Mouse (Mus musculus): ENCODE measurements around the gene Gnat3. TPM values are rescaled to one million over a fixed set of nuclear protein-coding genes. Genes with fewer than 3 reads are reported as not detected.
A peak's percentile ranks its signal among the peaks of the same experiment; 100 is the strongest.

The Gnat3 gene
- total RNA-seq, 2 experiments from 2014 or later, result 0.26 to 0.59 TPM

- peak; percentile 39 to 40 for DNase-seq
- intact Hi-C loops (cut with DNase I), result loop anchor here (5.0 to 10.0 kb wide), 2 partner anchors 119 to 186 kb away; partner anchors contain the start of gene Cd36
Observed at GRCm38 (mm10) chr5:18003675-18004074, 41.3 kb downstream of the Gnat3 start.

- intact Hi-C loops (cut with DNase I), result loop anchor here (5.0 to 10.0 kb wide), 3 partner anchors 37 to 188 kb away; partner anchors contain the start of gene Cd36
- no peak for DNase-seq
Observed at GRCm38 (mm10) chr5:18004824-18005611, 42.7 kb downstream of the Gnat3 start.

- DNase-seq, result peak; percentile 38 to 71
- intact Hi-C loops (cut with DNase I), result loop anchor here (5.0 to 10.0 kb wide), 2 partner anchors 36 to 121 kb away; partner anchors contain the start of gene Cd36
Observed at GRCm38 (mm10) chr5:18006157-18006556, 43.8 kb downstream of the Gnat3 start.

- intact Hi-C loops (cut with DNase I), result loop anchor here (5.0 to 10.0 kb wide), 2 partner anchors 35 to 122 kb away; partner anchors contain the start of gene Cd36
- DNase-seq, result peak in 1 of 2 experiments; percentile 15
Observed at GRCm38 (mm10) chr5:18007067-18007466, 44.7 kb downstream of the Gnat3 start.

GRCm38 (mm10) chr5:18010301-18010700, 48.0 kb downstream of the Gnat3 start:
- intact Hi-C loops (cut with DNase I), result no loop called here
- DNase-seq, result no peak

- intact Hi-C loops (cut with DNase I), result no loop called here
- DNase-seq, result no peak
Observed at GRCm38 (mm10) chr5:18013196-18013595, 50.8 kb downstream of the Gnat3 start.

DNA sequence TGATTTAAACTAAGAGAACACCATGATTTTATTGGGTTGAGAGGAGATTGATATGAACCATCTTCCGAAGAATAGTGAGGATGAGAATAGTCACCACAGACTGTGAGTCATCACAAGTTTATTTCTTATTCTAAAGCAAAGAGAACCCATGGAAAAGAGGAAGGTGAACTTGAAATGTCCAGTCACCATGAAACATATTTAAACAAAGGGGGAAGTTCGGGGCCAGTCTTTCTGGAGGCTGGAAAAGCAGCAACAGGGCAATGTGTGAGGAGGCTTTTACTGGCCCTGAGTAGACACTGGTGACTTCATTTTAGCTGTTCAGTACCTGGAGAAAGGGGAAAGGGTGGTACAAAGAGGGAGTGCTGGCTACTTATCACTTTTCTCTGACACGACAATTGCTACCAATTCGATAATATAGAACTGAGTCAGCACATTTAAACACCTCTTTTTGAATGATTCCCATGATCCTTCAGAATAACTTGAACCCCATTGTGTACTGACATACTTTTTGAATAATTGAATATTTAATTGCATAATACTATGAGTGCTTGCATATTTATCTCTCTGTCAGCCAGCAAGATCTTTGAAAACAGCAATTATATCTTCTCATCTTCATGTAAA, 52.0 kb downstream of the Gnat3 start:
- DNase-seq, result no peak
- intact Hi-C loops (cut with DNase I), result no loop called here

- intact Hi-C loops (cut with DNase I), result no loop called here
- peak in 1 of 2 experiments; percentile 24 for DNase-seq
Observed at GRCm38 (mm10) chr5:18023347-18023746, 61.0 kb downstream of the Gnat3 start.

DNA sequence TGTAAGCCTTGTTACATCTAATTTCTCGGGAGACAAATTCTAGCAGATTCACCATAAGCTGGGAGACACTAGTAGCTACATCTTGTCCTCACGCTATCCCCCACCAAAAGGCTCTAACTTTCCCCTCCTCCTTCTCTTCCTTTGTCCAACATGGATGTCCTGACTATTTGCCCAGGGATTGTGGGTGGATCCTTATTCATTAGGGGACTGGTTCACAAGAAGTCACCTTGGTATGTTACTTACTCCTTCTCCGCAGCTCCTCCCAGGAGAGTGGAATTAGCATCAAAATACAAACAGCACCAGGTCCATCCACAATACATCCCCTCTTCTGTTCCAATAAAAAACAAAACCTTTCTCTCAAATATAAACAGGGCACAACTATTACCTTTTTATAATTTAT, 65.2 kb downstream of the Gnat3 start:
- intact Hi-C loops (cut with DNase I), result no loop called here

DNA sequence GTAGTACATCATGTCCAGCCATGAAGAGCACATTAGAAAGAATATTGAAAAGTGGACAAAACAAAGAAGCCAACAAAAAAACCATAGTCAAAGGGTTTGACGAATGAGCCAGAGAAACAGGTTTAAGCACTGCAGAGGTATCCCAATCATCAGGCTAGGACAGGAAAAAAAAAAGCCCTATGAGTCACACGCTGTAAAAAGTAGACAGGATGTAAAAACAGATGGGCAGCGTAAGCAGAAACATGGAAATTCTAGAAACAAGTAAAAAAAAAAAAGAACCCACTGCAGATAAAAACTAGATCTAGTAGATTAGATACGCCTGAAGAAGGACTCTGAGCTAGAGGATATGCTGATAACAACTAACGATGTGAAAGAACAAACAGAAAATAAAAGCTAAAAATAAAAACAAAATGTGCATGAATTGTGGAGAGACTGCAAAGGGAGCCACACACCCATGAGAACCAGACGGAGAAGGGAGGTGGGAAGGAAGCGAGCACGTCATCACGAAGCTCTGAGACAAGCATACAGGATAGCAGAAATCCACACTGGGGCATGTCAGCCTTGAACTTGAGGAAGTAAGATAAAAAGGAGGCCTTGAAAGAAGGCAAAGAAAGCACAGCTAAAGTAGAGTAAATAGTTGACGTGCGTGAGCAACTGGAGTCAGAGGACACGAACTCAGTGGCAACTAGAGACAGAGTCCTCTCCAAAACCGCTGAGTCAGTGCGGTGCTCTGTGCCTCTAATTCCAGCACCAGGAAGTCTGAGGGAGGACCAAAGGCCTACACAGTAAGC, 73.7 kb downstream of the Gnat3 start:
- intact Hi-C loops (cut with DNase I), result no loop called here
- peak; percentile 8 to 16 for DNase-seq

More for the DNA sequence above, 65.2 kb downstream of the Gnat3 start:
- no peak for DNase-seq

DNA sequence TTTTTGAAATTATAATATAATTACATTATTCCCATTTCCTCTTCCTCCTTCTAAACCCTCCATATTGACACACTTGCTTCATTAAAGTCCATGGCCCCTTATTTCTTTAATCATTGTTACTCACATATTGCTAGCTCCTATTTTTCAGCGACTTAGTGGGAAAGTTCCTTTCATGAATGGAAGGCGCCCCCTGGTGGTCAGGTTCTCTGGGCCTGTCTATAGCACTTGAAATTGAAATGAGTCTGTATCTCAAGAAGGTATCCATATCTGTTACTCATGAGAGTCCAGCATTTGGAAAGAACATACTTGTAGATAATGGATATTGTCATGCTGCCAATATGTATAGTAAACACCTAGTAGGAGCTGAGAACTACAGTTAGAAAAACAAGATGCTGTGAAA, 80.7 kb downstream of the Gnat3 start:
- DNase-seq, result peak; percentile 78 to 87
- intact Hi-C loops (cut with DNase I), result loop anchor here (2.0 to 5.0 kb wide), 5 partner anchors 36 to 266 kb away; no protein-coding TSS in a partner anchor

DNA sequence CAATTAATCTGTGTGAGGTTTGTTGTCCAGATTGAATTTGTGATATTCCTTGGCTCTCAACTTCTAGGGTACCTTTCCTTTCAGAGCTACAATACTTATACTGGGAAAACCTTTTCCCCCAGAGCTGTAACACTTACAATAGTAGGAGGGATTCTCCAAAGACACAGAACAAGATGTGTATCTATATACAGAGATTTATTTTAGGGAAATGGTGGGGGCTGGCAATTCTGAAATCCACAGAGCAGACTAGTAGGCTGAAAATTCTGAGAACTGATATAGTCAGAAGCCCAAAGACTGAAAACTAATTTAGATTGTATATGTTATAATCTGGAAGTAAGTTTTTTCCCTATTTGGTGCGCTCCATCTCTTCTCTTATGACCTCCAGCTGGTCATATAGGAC, 86.5 kb downstream of the Gnat3 start:
- intact Hi-C loops (cut with DNase I), result loop anchor here (5.0 kb wide), 1 partner anchor 282 kb away; no protein-coding TSS in a partner anchor
- no peak for DNase-seq

GRCm38 (mm10) chr5:18055323-18055722, 93.0 kb downstream of the Gnat3 start:
- intact Hi-C loops (cut with DNase I), result no loop called here
- no peak for DNase-seq

Other genes with a start within 250 kb of the Gnat3 start
- 1,000 to 10,000 TPM; 1,593 to 1,754 TPM for gene Cd36, start 73.7 kb upstream of the Gnat3 start, total RNA-seq (2021)

Measured in heart, postnatal 14 days (tissue).